Mouse (Mus musculus) heart, postnatal 0 days (tissue): ENCODE measurements around the gene Vegfa. TPM values are rescaled to one million over a fixed set of nuclear protein-coding genes. Genes with fewer than 3 reads are reported as not detected.
A peak's percentile ranks its signal among the peaks of the same experiment; 100 is the strongest.

Source experiments
- ATAC-seq: fragments of 200-750 bp; cut with Nextera tagmentation; 2 replicates; pipeline ENCODE4 v1.8.0; 2017; ENCODE audit warnings: low read depth, moderate number of reproducible peaks, moderate library complexity; ENCODE audit not compliant: insufficient read depth
- DNase-seq: peaks from one replicate; pipeline ENCODE4 v3.0.0-alpha.2; 2016; ENCODE audit warnings: low spot score
- H3K27ac ChIP-seq: fragments of 300-500 bp; sonication (generic); 2 replicates; pipeline ENCODE4 v1.5.1; 2014; ENCODE audit warnings: low read depth, mild to moderate bottlenecking
- H3K27me3 ChIP-seq: fragments of 300-500 bp; sonication (generic); 2 replicates; pipeline ENCODE4 v1.6.1; 2014; ENCODE audit warnings: low read length, mixed read lengths; ENCODE audit not compliant: control insufficient read depth, insufficient read depth
- H3K36me3 ChIP-seq: fragments of 300-500 bp; sonication (generic); replicated peaks from 2 replicates; pipeline ENCODE4 v1.6.1; 2014; ENCODE audit warnings: low read length, mixed read lengths; ENCODE audit not compliant: control insufficient read depth, insufficient read depth
- H3K4me1 ChIP-seq: fragments of 300-500 bp; sonication (generic); 2 replicates; pipeline ENCODE4 v1.6.1; 2014; ENCODE audit warnings: antibody characterized with exemption; ENCODE audit not compliant: control insufficient read depth, insufficient read depth
- H3K4me2 ChIP-seq: fragments of 300-500 bp; sonication (generic); 2 replicates; pipeline ENCODE4 v1.6.1; 2014; ENCODE audit warnings: low read depth, mild to moderate bottlenecking, low read length, moderate library complexity
- H3K4me3 ChIP-seq: fragments of 300-500 bp; sonication (generic); 2 replicates; pipeline ENCODE4 v1.5.1; 2014; ENCODE audit warnings: low read depth, low read length
- H3K9ac ChIP-seq: fragments of 300-500 bp; sonication (generic); replicated peaks from 2 replicates; pipeline ENCODE4 v1.6.1; 2014; ENCODE audit warnings: low read depth, low read length, mixed read lengths
- H3K9me3 ChIP-seq: fragments of 300-500 bp; sonication (generic); replicated peaks from 2 replicates; pipeline ENCODE4 v1.6.1; 2016; ENCODE audit warnings: low read length; ENCODE audit not compliant: control insufficient read depth
- CTCF ChIP-seq: IDR thresholded peaks from 2 replicates; pipeline ENCODE4 v1.5.1; 2016; ENCODE audit warnings: antibody characterized with exemption, control low read depth, low read depth
- EP300 ChIP-seq: IDR thresholded peaks from 2 replicates; pipeline ENCODE4 v1.6.1; 2016; ENCODE audit warnings: antibody characterized with exemption, low read depth
- WGBS: fragments of 180-500 bp; shearing (Covaris S2); extraction: QIAGEN DNeasy Blood & Tissue Kit; methylation state at CpG from one replicate; pipeline ENCODE4 v1.1.7; 2014; 5-methylcytosine and 5-hydroxymethylcytosine counted together
- polyA plus RNA-seq: library from polyadenylated mRNA; unstranded; fragments of >200 nt; fragmentation: Nextera tagmentation; extraction: Ambion mirVana; gene quantifications from 2 replicates; pipeline ENCODE4 v1.2.1, GENCODE M21; 2015
- total RNA-seq: library from RNA; depleted of rRNA; stranded (reverse); fragments of >200 nt; gene quantifications from 2 replicates; pipeline ENCODE4 v1.2.3, GENCODE M21; 2014; ENCODE audit warnings: low replicate concordance

Vegfa gene
- total and polyA plus RNA-seq, 2 experiments from 2014 or later: 5.2 to 224 TPM

DNA sequence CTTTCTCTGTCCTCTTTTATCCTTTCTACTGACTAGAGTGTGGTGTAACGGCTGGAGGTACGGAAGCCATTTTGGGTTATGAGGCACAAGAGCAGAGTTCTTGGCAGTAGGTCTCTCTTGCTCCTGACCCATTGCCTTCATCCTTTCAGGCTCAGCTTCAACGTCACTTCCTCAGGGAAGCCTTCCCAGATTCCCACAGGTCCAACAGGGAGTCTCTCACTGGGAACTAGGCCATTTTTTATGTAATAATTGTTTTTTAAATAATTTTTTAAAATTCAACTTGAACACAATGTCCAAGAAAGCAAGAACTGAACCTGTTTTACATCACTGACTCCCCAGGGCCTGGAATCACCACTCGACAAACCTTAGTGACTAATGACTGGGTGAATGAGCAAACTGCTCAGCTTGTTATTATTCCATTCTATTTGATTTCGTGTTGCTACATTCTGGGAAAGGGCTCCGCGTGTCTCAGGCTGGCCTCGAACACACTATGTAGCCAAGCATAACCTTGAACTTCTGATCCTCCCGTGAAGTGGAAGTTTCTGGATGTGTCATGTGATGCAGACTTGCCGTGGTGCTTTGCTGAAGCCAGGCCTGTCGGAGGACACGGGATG lies 45.9 kb upstream of the Vegfa start:
- no peak overlapping the region for H3K4me2 ChIP-seq
- no peaks in the 10 kb centered on the region for H3K36me3 ChIP-seq
- H3K27me3 ChIP-seq: no peaks in the 10 kb centered on the region
- WGBS: 81% methylated on average over 12 of the region's 12 CpGs
- no peak for ATAC-seq
- no peak overlapping the region for H3K4me3 ChIP-seq
- no peak for DNase-seq
- H3K9ac ChIP-seq: no peak overlapping the region
- TF ChIP-seq EP300: no peak
- TF ChIP-seq CTCF: no peak
- peaks cover 15% of the 10 kb centered on the region; the same call in 1 of the 2 replicates for H3K4me1 ChIP-seq
- H3K9me3 ChIP-seq: no peaks in the 10 kb centered on the region
- H3K27ac ChIP-seq: no peak overlapping the region

DNA sequence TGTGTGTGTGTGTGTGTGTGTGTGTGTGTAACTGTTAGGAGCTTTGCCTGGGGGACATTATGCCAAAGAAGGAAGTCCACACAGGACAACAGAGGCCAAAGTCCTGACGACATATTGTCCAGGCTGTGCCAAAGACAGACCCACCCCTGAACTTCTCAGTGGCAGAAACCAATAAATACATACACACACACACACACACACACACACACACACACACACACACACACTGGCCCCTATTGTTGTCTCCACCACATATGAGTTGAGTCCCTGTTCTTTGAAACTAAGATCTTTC lies 44.0 kb upstream of the Vegfa start:
- Histone ChIP-seq H3K27ac (no peak overlapping the region), H3K4me1 (peaks cover 15% of the 10 kb centered on the region; the same call in 1 of the 2 replicates), H3K36me3 (no peaks in the 10 kb centered on the region), H3K27me3 (no peaks in the 10 kb centered on the region), H3K4me2 (no peak overlapping the region), H3K9ac (no peak overlapping the region), H3K9me3 (no peaks in the 10 kb centered on the region), H3K4me3 (no peak overlapping the region)
- DNase-seq (no peak), ATAC-seq (no peak)
- TF ChIP-seq EP300 (no peak), CTCF (no peak)
- 37% methylated on average over 1 of the region's 1 CpGs for WGBS

DNA sequence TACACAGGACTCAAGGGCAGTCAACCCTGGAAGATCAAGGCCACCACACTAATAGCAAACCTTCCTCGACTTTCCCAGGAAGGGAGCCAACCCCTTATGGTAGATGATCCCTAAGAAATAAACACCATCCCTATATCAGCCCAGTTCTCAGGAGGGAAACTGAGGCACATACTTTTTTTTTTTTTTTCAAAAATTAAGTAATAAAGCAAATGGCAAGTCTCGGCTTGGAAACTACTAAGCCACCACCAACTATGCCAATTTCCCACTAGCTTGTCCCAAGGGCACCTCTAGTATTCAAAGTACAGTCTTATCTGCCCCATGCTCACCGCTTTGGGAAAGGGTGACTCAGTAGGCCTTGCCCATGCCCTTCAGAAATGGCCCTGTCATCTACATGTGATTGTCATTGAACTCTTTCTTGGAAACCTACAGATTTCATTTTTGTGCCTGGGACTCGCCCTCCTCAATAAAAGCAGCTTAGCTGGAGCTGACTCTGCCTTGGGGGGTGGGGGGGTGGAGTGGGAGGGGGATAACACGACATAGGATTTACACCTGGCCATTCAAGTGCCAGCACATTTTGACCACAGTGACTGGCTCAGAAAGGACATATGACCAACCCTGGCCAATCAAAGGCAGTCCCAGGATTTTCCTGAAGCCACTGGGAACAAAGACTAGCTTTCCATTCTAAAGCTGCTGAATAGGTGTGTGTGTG lies 43.5 kb upstream of the Vegfa start:
- H3K36me3 ChIP-seq: no peaks in the 10 kb centered on the region
- H3K27ac ChIP-seq: no peak overlapping the region
- no peak overlapping the region for H3K4me2 ChIP-seq
- H3K4me3 ChIP-seq: no peak overlapping the region
- no peak overlapping the region for H3K9ac ChIP-seq
- ATAC-seq (no peak), DNase-seq (no peak)
- TF ChIP-seq CTCF (no peak), EP300 (no peak)
- 64% methylated on average over 5 of the region's 5 CpGs for WGBS
- no peaks in the 10 kb centered on the region for H3K27me3 ChIP-seq
- no peaks in the 10 kb centered on the region for H3K9me3 ChIP-seq
- H3K4me1 ChIP-seq: peaks cover 15% of the 10 kb centered on the region; the same call in 1 of the 2 replicates

DNA sequence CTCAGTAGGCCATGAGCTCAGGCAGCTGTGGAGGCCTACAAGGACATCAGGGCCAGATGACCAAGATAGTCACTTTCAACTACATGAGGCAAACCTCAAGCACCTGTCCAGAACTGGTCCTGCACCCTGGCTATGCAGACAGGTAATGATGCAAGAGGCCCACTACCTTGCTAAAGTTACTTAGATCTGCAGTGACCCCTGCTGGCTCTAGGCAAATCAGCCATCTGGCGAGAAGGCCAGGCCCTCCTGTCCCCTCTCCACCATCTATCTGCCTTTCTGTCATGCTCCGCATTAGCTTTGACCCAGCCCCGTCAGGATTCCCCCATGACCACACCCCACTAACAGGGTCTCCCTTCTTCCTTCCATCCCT lies 42.9 kb upstream of the Vegfa start:
- H3K27me3 ChIP-seq: no peaks in the 10 kb centered on the region
- no peak overlapping the region for H3K9ac ChIP-seq
- 64% methylated on average over 3 of the region's 3 CpGs for WGBS
- H3K27ac ChIP-seq: no peak overlapping the region
- DNase-seq: no peak
- no peak for TF ChIP-seq EP300
- peak; percentile 52 for TF ChIP-seq CTCF
- 0 out of 2 replicates have a peak, but pooled peaks have one; percentile 22 for ATAC-seq
- no peaks in the 10 kb centered on the region for H3K36me3 ChIP-seq
- H3K4me2 ChIP-seq: no peak overlapping the region
- H3K4me1 ChIP-seq: peaks cover 15% of the 10 kb centered on the region; the same call in 1 of the 2 replicates
- H3K4me3 ChIP-seq: no peak overlapping the region
- no peaks in the 10 kb centered on the region for H3K9me3 ChIP-seq

DNA sequence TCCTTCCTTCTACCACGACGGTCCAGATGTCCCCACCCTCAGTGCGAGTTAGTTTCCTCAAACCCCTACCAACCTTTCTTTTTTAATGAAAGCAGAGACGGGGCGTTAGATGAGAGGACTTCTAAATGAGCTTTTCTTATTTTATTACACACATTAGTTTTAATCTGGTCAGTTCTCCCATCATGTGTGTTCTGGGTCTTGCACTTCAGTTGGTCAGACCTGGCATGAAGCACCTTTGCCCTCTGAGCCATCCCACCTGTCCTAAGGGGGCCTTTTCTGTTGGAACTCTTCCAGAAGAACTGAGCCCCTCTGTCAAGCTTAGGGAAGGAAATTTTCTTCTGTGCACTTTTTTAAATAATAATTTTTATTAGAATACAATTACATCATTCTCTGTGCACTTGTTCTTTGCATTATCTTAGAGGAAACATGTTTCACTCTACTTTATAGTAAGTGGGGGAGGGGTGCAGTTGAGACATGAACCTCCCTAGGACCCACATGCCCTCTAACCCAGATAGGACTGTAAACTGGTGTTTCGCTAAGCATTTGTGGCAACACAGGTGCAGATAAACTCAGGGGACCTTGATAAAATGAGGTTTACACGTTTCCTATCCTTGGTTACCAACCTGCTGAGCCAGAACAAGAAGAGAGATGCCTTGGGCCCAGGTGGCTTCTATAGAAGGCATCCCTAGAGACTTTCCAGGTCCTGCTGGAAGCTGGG lies 42.4 kb upstream of the Vegfa start:
- WGBS: 52% methylated on average over 7 of the region's 7 CpGs
- Histone ChIP-seq H3K36me3 (no peaks in the 10 kb centered on the region), H3K27me3 (no peaks in the 10 kb centered on the region), H3K4me2 (peak overlapping the region; percentile 48), H3K27ac (no peak overlapping the region), H3K9me3 (no peaks in the 10 kb centered on the region), H3K4me1 (peaks cover 15% of the 10 kb centered on the region; the same call in 1 of the 2 replicates), H3K9ac (0 out of 2 replicates have a peak overlapping the region, but pooled peaks have one; percentile 8), H3K4me3 (peak overlapping the region; percentile 17; the same call in 1 of the 2 replicates)
- TF ChIP-seq CTCF (no peak), EP300 (no peak)
- ATAC-seq: no peak
- no peak for DNase-seq
